Mouse (Mus musculus) liver, adult 2 months (tissue): Measurements from ENCODE around the gene Pard6b.

Source experiments
- CTCF ChIP-seq: fragments of 200-500 bp; IDR thresholded peaks from 2 replicates; pipeline ENCODE4 v1.5.1; 2011; ENCODE audit warnings: low read depth, low read length, control low read depth
- POLR2A ChIP-seq: fragments of 200-500 bp; IDR thresholded peaks from 2 replicates; pipeline ENCODE4 v1.6.1; 2011; ENCODE audit warnings: low read length, control low read depth; ENCODE audit not compliant: insufficient read depth; ENCODE audit errors: extremely low read depth

DNA sequence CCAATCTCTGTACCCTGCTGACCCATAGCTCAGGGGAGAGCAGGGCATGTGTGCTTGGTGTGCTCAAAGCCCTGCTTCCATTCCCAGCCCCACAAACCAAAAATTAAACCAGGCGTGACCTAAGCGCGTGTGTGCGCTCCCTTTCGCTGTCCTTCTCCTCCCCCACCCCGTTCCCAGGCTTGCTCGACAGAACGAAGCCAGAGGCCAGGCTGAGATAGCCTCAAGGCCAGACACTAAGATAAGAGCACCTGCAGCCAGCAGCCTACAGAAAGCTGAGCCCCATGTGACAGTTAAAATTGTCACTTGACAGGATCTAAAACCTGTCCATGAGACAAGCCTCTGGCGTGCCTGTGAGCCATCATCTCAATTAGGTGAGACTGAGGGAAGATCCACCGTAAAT lies 46.9 kb upstream of the Pard6b start:
- TF ChIP-seq CTCF (no peak), POLR2A (no peak)
